Mouse (Mus musculus): Measurements from ENCODE around the gene S100a13. TPM values are rescaled to one million over a fixed set of nuclear protein-coding genes. Genes with fewer than 3 reads are reported as not detected.

The S100a13 gene
- polyA plus RNA-seq, 1 experiment from 2014 or later, result 8.0 TPM

GRCm38 (mm10) chr3:90505216-90505615 is 9.0 kb upstream of the S100a13 start:
- ATAC-seq, result no peak
- H3K9ac ChIP-seq (replicated peaks; ENCODE audit: low read depth, low read length), result no peak overlapping the region
- H3K4me3 ChIP-seq (replicated peaks; ENCODE audit: low read length), result no peak overlapping the region
- no peaks in the 10 kb centered on the region for H3K27me3 ChIP-seq (replicated peaks; ENCODE audit: control insufficient read depth, insufficient read depth, low read length)
- 95% methylated on average over 5 of the region's 5 CpGs for WGBS
- H3K4me1 ChIP-seq (replicated peaks; ENCODE audit: control insufficient read depth, insufficient read depth, low read length), result peaks cover 17% of the 10 kb centered on the region
- peaks cover 48% of the 10 kb centered on the region for H3K36me3 ChIP-seq (ENCODE audit: control insufficient read depth, insufficient read depth)
- H3K27ac ChIP-seq (ENCODE audit: low read length), result no peak overlapping the region
- no peak overlapping the region for H3K4me2 ChIP-seq (ENCODE audit: low read length)
- H3K9me3 ChIP-seq (ENCODE audit: control insufficient read depth, low read length), result no peaks in the 10 kb centered on the region

DNA sequence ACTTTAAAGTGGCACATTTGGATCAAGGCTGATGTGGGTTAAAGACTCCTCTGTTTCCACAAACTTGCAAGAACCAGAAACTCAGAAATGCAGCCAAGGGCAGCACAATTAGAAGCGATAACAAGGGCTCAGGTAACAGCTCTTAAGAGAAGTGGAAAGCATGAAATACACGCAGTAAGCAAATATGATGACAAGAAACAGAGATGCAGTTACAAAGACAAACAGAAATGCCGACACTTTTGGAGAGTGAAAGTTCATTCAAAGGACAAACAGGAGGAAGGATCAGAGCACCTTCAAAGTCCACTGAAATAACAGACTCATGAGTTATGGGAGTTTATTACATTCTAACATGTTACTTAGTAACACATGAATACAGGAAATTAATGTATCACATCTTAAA is 7.9 kb upstream of the S100a13 start:
- Histone ChIP-seq H3K9ac (replicated peaks; ENCODE audit: low read depth, low read length) (no peak overlapping the region), H3K4me2 (ENCODE audit: low read length) (no peak overlapping the region), H3K36me3 (ENCODE audit: control insufficient read depth, insufficient read depth) (peaks cover 42% of the 10 kb centered on the region), H3K27me3 (replicated peaks; ENCODE audit: control insufficient read depth, insufficient read depth, low read length) (no peaks in the 10 kb centered on the region), H3K4me1 (replicated peaks; ENCODE audit: control insufficient read depth, insufficient read depth, low read length) (peaks cover 17% of the 10 kb centered on the region), H3K9me3 (ENCODE audit: control insufficient read depth, low read length) (no peaks in the 10 kb centered on the region), H3K27ac (ENCODE audit: low read length) (no peak overlapping the region), H3K4me3 (replicated peaks; ENCODE audit: low read length) (no peak overlapping the region)
- 90% methylated on average over 3 of the region's 3 CpGs for WGBS
- ATAC-seq, result no peak

GRCm38 (mm10) chr3:90508287-90508949 is 5.8 kb upstream of the S100a13 start:
- H3K9ac ChIP-seq (replicated peaks; ENCODE audit: low read depth, low read length), result peak overlapping the region; percentile 99
- peak overlapping the region; percentile 95 for H3K27ac ChIP-seq (ENCODE audit: low read length)
- H3K4me2 ChIP-seq (ENCODE audit: low read length), result peak overlapping the region; percentile 61
- peaks cover 15% of the 10 kb centered on the region for H3K4me1 ChIP-seq (replicated peaks; ENCODE audit: control insufficient read depth, insufficient read depth, low read length)
- H3K36me3 ChIP-seq (ENCODE audit: control insufficient read depth, insufficient read depth), result peaks cover 25% of the 10 kb centered on the region
- no peak for ATAC-seq
- no peaks in the 10 kb centered on the region for H3K9me3 ChIP-seq (ENCODE audit: control insufficient read depth, low read length)
- WGBS, result 1% methylated on average over 20 of the region's 20 CpGs
- peak overlapping the region; percentile 99 for H3K4me3 ChIP-seq (replicated peaks; ENCODE audit: low read length)
- H3K27me3 ChIP-seq (replicated peaks; ENCODE audit: control insufficient read depth, insufficient read depth, low read length), result no peaks in the 10 kb centered on the region; the same call in 1 of the 2 replicates

- H3K27me3 ChIP-seq (replicated peaks; ENCODE audit: control insufficient read depth, insufficient read depth, low read length), result peaks cover 5% of the 10 kb centered on the region
- H3K4me2 ChIP-seq (ENCODE audit: low read length), result peak within 1 kb of the TSS; percentile 61
- WGBS, result under 1% methylated on average over 66 of the region's 66 CpGs
- no peaks in the 10 kb centered on the region for H3K9me3 ChIP-seq (ENCODE audit: control insufficient read depth, low read length)
- H3K9ac ChIP-seq (replicated peaks; ENCODE audit: low read depth, low read length), result peak within 1 kb of the TSS; percentile 99
- ATAC-seq, result peak; percentile 93
- H3K4me1 ChIP-seq (replicated peaks; ENCODE audit: control insufficient read depth, insufficient read depth, low read length), result peaks cover 18% of the 10 kb centered on the region
- H3K4me3 ChIP-seq (replicated peaks; ENCODE audit: low read length), result peak within 1 kb of the TSS; percentile 99
- H3K36me3 ChIP-seq (ENCODE audit: control insufficient read depth, insufficient read depth), result peaks cover 22% of the 10 kb centered on the region
- H3K27ac ChIP-seq (ENCODE audit: low read length), result peak within 1 kb of the TSS; percentile 95
Observed at GRCm38 (mm10) chr3:90508950-90509746, 5.1 kb upstream of the S100a13 start, which contains the start of gene Chtop. Chtop (minus strand) TSS chr3:90509498.

DNA sequence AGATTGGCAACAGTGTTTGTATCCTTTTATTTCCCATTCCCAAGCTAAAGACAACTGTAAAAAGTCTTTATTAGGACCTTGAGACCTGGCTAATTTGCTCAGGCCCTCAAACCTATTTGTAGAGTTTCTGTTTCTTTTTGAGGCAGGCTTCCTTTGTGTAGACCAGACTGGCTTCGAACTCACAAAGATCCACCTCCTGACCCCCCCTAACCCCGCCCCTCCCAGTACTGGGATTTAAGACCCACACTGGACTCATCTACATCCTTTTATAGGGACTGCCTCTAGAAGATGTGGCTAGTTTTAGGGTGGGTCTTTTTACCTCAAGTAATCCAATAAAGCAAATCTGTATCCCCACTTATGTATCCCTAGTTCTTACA is 4.5 kb upstream of the S100a13 start:
- Histone ChIP-seq H3K27me3 (replicated peaks; ENCODE audit: control insufficient read depth, insufficient read depth, low read length) (peaks cover 5% of the 10 kb centered on the region), H3K4me2 (ENCODE audit: low read length) (peak overlapping the region; percentile 58), H3K9ac (replicated peaks; ENCODE audit: low read depth, low read length) (peak overlapping the region; percentile 35; the same call in 1 of the 2 replicates), H3K36me3 (ENCODE audit: control insufficient read depth, insufficient read depth) (peaks cover 18% of the 10 kb centered on the region), H3K4me1 (replicated peaks; ENCODE audit: control insufficient read depth, insufficient read depth, low read length) (peaks cover 22% of the 10 kb centered on the region), H3K4me3 (replicated peaks; ENCODE audit: low read length) (peak overlapping the region; percentile 99), H3K27ac (ENCODE audit: low read length) (peak overlapping the region; percentile 70; the same call in 1 of the 2 replicates), H3K9me3 (ENCODE audit: control insufficient read depth, low read length) (no peaks in the 10 kb centered on the region)
- ATAC-seq, result peak; percentile 13
- WGBS, result 9% methylated on average over 2 of the region's 2 CpGs

GRCm38 (mm10) chr3:90512276-90512675 is 2.0 kb upstream of the S100a13 start:
- H3K4me2 ChIP-seq (ENCODE audit: low read length), result no peak overlapping the region
- no peaks in the 10 kb centered on the region for H3K9me3 ChIP-seq (ENCODE audit: control insufficient read depth, low read length)
- 83% methylated on average over 5 of the region's 5 CpGs for WGBS
- H3K4me3 ChIP-seq (replicated peaks; ENCODE audit: low read length), result no peak overlapping the region
- no peak overlapping the region for H3K9ac ChIP-seq (replicated peaks; ENCODE audit: low read depth, low read length)
- H3K36me3 ChIP-seq (ENCODE audit: control insufficient read depth, insufficient read depth), result peaks cover under 1% of the 10 kb centered on the region; the same call in 1 of the 2 replicates
- peaks cover 21% of the 10 kb centered on the region for H3K4me1 ChIP-seq (replicated peaks; ENCODE audit: control insufficient read depth, insufficient read depth, low read length)
- no peak overlapping the region for H3K27ac ChIP-seq (ENCODE audit: low read length)
- ATAC-seq, result no peak
- H3K27me3 ChIP-seq (replicated peaks; ENCODE audit: control insufficient read depth, insufficient read depth, low read length), result peaks cover 10% of the 10 kb centered on the region

DNA sequence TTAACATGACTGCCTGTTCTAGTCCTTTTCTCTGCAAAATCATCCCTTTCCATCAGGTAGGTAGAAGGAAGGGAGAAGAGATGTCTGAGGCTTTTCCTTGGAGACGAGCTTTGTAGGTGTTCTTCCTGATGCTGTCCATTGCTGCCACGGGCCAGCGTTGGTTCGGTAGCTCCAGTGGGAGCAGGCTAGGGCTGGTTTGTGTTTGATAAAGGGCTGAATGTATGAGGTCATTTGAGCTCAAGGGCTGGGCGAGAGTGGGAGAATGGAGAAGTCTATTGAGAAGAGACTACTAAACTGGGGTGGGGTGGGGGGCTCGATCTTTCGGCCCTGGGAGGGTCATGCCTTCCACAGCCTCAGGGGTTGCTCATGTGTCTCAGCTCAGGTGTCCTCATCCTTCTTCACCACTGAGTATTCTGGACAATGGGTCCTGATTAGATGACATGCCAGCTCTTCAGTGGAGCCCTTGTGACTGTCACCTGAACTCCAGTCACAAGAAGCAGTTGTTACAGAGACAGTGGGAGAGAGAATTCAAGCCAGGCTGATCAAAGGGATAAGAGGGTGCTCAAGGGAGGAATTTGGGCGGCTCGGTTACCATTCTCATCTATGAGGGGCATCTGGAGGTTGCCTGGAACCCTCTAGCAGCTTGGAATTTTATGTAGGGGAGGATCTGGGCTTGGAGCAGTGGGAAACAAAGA is 1.1 kb upstream of the S100a13 start:
- Histone ChIP-seq H3K27me3 (replicated peaks; ENCODE audit: control insufficient read depth, insufficient read depth, low read length) (peaks cover 10% of the 10 kb centered on the region), H3K36me3 (ENCODE audit: control insufficient read depth, insufficient read depth) (no peaks in the 10 kb centered on the region), H3K4me1 (replicated peaks; ENCODE audit: control insufficient read depth, insufficient read depth, low read length) (peaks cover 12% of the 10 kb centered on the region), H3K9me3 (ENCODE audit: control insufficient read depth, low read length) (no peaks in the 10 kb centered on the region), H3K9ac (replicated peaks; ENCODE audit: low read depth, low read length) (no peak overlapping the region), H3K27ac (ENCODE audit: low read length) (no peak overlapping the region), H3K4me2 (ENCODE audit: low read length) (no peak overlapping the region), H3K4me3 (replicated peaks; ENCODE audit: low read length) (no peak overlapping the region)
- 84% methylated on average over 9 of the region's 9 CpGs for WGBS
- ATAC-seq, result no peak

- H3K27ac ChIP-seq (ENCODE audit: low read length), result no peak overlapping the region
- no peaks in the 10 kb centered on the region for H3K9me3 ChIP-seq (ENCODE audit: control insufficient read depth, low read length)
- H3K4me1 ChIP-seq (replicated peaks; ENCODE audit: control insufficient read depth, insufficient read depth, low read length), result peaks cover 9% of the 10 kb centered on the region; the same call in 1 of the 2 replicates
- H3K4me2 ChIP-seq (ENCODE audit: low read length), result peak overlapping the region; percentile 57
- peak; percentile 63 for ATAC-seq
- 2% methylated on average over 10 of the region's 10 CpGs for WGBS
- peak overlapping the region; percentile 26 for H3K4me3 ChIP-seq (replicated peaks; ENCODE audit: low read length)
- H3K9ac ChIP-seq (replicated peaks; ENCODE audit: low read depth, low read length), result peak overlapping the region; percentile 36; the same call in 1 of the 2 replicates
- peaks cover 10% of the 10 kb centered on the region for H3K27me3 ChIP-seq (replicated peaks; ENCODE audit: control insufficient read depth, insufficient read depth, low read length)
- H3K36me3 ChIP-seq (ENCODE audit: control insufficient read depth, insufficient read depth), result no peaks in the 10 kb centered on the region
Observed at GRCm38 (mm10) chr3:90514691-90515090, 456 bp downstream of the S100a13 start.

GRCm38 (mm10) chr3:90515242-90515641 is 1.0 kb downstream of the S100a13 start:
- H3K9ac ChIP-seq (replicated peaks; ENCODE audit: low read depth, low read length), result no peak overlapping the region
- ATAC-seq, result no peak
- no peak overlapping the region for H3K27ac ChIP-seq (ENCODE audit: low read length)
- H3K4me2 ChIP-seq (ENCODE audit: low read length), result peak overlapping the region; percentile 57
- H3K27me3 ChIP-seq (replicated peaks; ENCODE audit: control insufficient read depth, insufficient read depth, low read length), result peaks cover 10% of the 10 kb centered on the region
- H3K36me3 ChIP-seq (ENCODE audit: control insufficient read depth, insufficient read depth), result no peaks in the 10 kb centered on the region
- peaks cover 8% of the 10 kb centered on the region; the same call in 1 of the 2 replicates for H3K4me1 ChIP-seq (replicated peaks; ENCODE audit: control insufficient read depth, insufficient read depth, low read length)
- H3K9me3 ChIP-seq (ENCODE audit: control insufficient read depth, low read length), result no peaks in the 10 kb centered on the region
- WGBS, result 37% methylated on average over 1 of the region's 1 CpGs
- H3K4me3 ChIP-seq (replicated peaks; ENCODE audit: low read length), result peak overlapping the region; percentile 26
